Mouse (Mus musculus) erythroblast, embryonic 14.5 days (primary cell): ENCODE measurements at regions not wholly inside any gene's neighbourhood (a gene's known extent, or its start where the extent isn't known, plus 50 kb on each side); places are given as distances from the start of the nearest gene placed in this dataset.

ENCODE experiments used
- GATA1 ChIP-seq: IDR thresholded peaks from 2 replicates; pipeline ENCODE4 v1.6.1; 2012; ENCODE audit warnings: low read length, inconsistent platforms, mixed read lengths
- TAL1 ChIP-seq: IDR thresholded peaks from 3 replicates; pipeline ENCODE4 v1.6.1; 2012; ENCODE audit warnings: low read length, inconsistent platforms, mixed read lengths

DNA sequence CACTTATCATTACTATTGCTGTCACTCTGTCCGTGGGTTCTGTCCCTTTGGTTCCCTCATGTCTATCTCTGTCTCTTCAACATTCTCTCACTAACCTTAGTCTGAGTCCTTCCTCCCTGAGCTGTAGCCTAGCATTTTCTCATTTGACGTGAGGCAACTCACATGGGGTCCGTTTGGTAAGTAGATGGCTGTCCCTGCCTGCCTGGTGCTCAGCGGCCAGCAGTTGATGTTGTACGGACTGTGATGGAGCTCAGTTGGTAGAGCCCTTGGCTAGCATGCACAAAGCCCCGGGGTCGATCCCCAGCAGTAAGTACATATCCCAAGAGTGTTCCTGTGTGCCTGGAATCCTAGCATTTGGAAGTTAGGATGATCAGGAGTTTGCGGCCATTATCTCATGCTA, 287.0 kb upstream of the Rgma start:
- no peak for TF ChIP-seq TAL1
- no peak for TF ChIP-seq GATA1
